In genomic region chr1:106191885-106192284, GRCm38 (mm10) we compare ENCODE assay signal across 28 mouse cellular contexts. TPM values are rescaled to one million over a fixed set of nuclear protein-coding genes. Genes with fewer than 3 reads are reported as not detected.
DNase-seq lines count a peak whose midpoint lies in the region; ATAC-seq and TF ChIP-seq lines count a peak whose summit lies in the region.
"Had no signal": no experiment of that assay in that cellular context is flagged by ENCODE, and none has a peak within 500 bp of the region (broad histone marks: within the 10 kb centered on the region; RNA-seq: fewer than 3 reads in every experiment).

No protein-coding gene starts in this region.

- WGBS in midbrain, embryonic 16.5 days: 26% methylated on average over 8 of the region's 8 CpGs
- 22% methylated on average over 8 of the region's 8 CpGs for WGBS in midbrain, postnatal 0 days

- H3K4me2 ChIP-seq in midbrain, embryonic 16.5 days (ENCODE audit: low read length): no peak overlapping the region
- no peak overlapping the region for H3K4me2 ChIP-seq in midbrain, postnatal 0 days (ENCODE audit: low read depth, low read length, poor library complexity, severe bottlenecking)
- H3K4me2 ChIP-seq: embryonic facial prominence, embryonic 13.5 days; forebrain, embryonic 12.5 days; forebrain, embryonic 15.5 days; hindbrain, embryonic 14.5 days had no signal

- peaks cover 2% of the 10 kb centered on the region; the same call in 1 of the 2 replicates for H3K4me1 ChIP-seq in midbrain, embryonic 16.5 days (ENCODE audit: control insufficient read depth, insufficient read depth, low read length)
- 0 out of 2 replicates have a peak, but pooled peaks cover 6% of the 10 kb centered on the region for H3K4me1 ChIP-seq in midbrain, postnatal 0 days (ENCODE audit: insufficient read depth, low read length)

- no peak for DNase-seq in cerebellum, adult 9-10 months
- peak; percentile 34 to 52 for DNase-seq in cerebellum, postnatal 25 days
- DNase-seq in cerebellum, adult 9-11 months: no peak
- DNase-seq in layer of hippocampus, adult 2 months (ENCODE audit: low spot score in 2 of 2): no peak
- DNase-seq in layer of hippocampus, adult 11-12 months (ENCODE audit: low spot score): no peak
- no peak for DNase-seq in midbrain, postnatal 0 days (ENCODE audit: low spot score)
- DNase-seq: adrenal gland, adult 8-10 months; adrenal gland, postnatal 25 days; cerebellum, adult 18-20 months; cerebellum, postnatal 36 days; embryo, embryonic 11 days; gastrocnemius, postnatal 25 days; heart, adult 2 months; heart, postnatal 14 days; heart, postnatal 4 days had no signal

- H3K36me3 ChIP-seq in midbrain, embryonic 16.5 days (ENCODE audit: control insufficient read depth, insufficient read depth, low read length): no peaks in the 10 kb centered on the region
- H3K36me3 ChIP-seq in midbrain, postnatal 0 days (ENCODE audit: insufficient read depth, low read length): no peaks in the 10 kb centered on the region
- H3K36me3 ChIP-seq: embryonic facial prominence, embryonic 10.5 days; embryonic facial prominence, embryonic 13.5 days; forebrain, embryonic 12.5 days; forebrain, embryonic 15.5 days; heart, embryonic 10.5 days had no signal

- H3K27ac ChIP-seq in layer of hippocampus, adult 2 months: 0 out of 2 replicates have a peak overlapping the region, but pooled peaks have one; percentile 7
- no peak overlapping the region for H3K27ac ChIP-seq in midbrain, embryonic 16.5 days (ENCODE audit: low read length)
- H3K27ac ChIP-seq in midbrain, postnatal 0 days (ENCODE audit: low read depth, low read length): no peak overlapping the region
- H3K27ac ChIP-seq: embryonic facial prominence, embryonic 10.5 days; embryonic facial prominence, embryonic 13.5 days; forebrain, embryonic 12.5 days; forebrain, embryonic 15.5 days; heart, adult 2 months; heart, embryonic 10.5 days; hindbrain, embryonic 14.5 days; hindbrain, postnatal 0 days had no signal

- no peaks in the 10 kb centered on the region for H3K27me3 ChIP-seq in midbrain, embryonic 16.5 days (ENCODE audit: control insufficient read depth, insufficient read depth, low read depth, low read length)
- no peaks in the 10 kb centered on the region for H3K27me3 ChIP-seq in midbrain, postnatal 0 days (ENCODE audit: insufficient read depth, low read length)
- H3K27me3 ChIP-seq: embryonic facial prominence, embryonic 13.5 days; forebrain, embryonic 12.5 days; forebrain, embryonic 15.5 days had no signal

- TF ChIP-seq CTCF in layer of hippocampus, adult 2 months (conservative IDR thresholded peaks at IDR 0.05): no peak
- no peak for TF ChIP-seq CTCF in midbrain, postnatal 0 days (IDR thresholded peaks at IDR 0.05)

- H3K9me3 ChIP-seq in midbrain, embryonic 16.5 days (replicated peaks; ENCODE audit: control insufficient read depth, low read length, poor library complexity, severe bottlenecking): no peaks in the 10 kb centered on the region
- no peaks in the 10 kb centered on the region for H3K9me3 ChIP-seq in midbrain, postnatal 0 days (ENCODE audit: low read length)
- H3K9me3 ChIP-seq: embryonic facial prominence, embryonic 10.5 days; embryonic facial prominence, embryonic 13.5 days; forebrain, embryonic 12.5 days; forebrain, embryonic 15.5 days; heart, embryonic 10.5 days had no signal

- no peak overlapping the region for H3K4me3 ChIP-seq in layer of hippocampus, adult 2 months
- no peak overlapping the region for H3K4me3 ChIP-seq in midbrain, embryonic 16.5 days (ENCODE audit: low read depth, low read length)
- H3K4me3 ChIP-seq in midbrain, postnatal 0 days (ENCODE audit: low read depth, low read length): no peak overlapping the region
- H3K4me3 ChIP-seq: embryonic facial prominence, embryonic 10.5 days; embryonic facial prominence, embryonic 13.5 days; erythroblast, embryonic 14.5 days; forebrain, embryonic 12.5 days; forebrain, embryonic 15.5 days; heart, adult 2 months; heart, embryonic 10.5 days had no signal

- ATAC-seq in cerebellum, adult (ENCODE audit: insufficient number of reproducible peaks, low FRiP score, low TSS enrichment): peak; percentile 60
- ATAC-seq in midbrain, embryonic 16.5 days: 0 out of 2 replicates have a peak, but pooled peaks have one; percentile 9
- ATAC-seq in midbrain, postnatal 0 days (ENCODE audit: low FRiP score): no peak
- ATAC-seq: activated CD4-positive, CD25-positive, alpha-beta regulatory T cell, adult 4 months; forebrain, embryonic 15.5 days; hindbrain, postnatal 0 days; inflammation-experienced regulatory T-cells, adult 6 months; intestine, embryonic 16.5 days had no signal

- no peak overlapping the region for H3K9ac ChIP-seq in midbrain, embryonic 16.5 days (ENCODE audit: low read depth, low read length)
- H3K9ac ChIP-seq in midbrain, postnatal 0 days (replicated peaks; ENCODE audit: low read length, poor library complexity, severe bottlenecking): no peak overlapping the region
- H3K9ac ChIP-seq: embryonic facial prominence, embryonic 13.5 days; forebrain, embryonic 12.5 days; forebrain, embryonic 15.5 days; hindbrain, embryonic 14.5 days had no signal

RNA-seq across cellular contexts. Expression of gene Phlpp1, which starts 20.3 kb away (rescaled TPM):
- total RNA-seq in layer of hippocampus, adult 2 months (2021): 10 to 100 TPM; 82.6 to 87.3 TPM
- 7.1 TPM in 2 replicates for polyA plus RNA-seq in midbrain, embryonic 16.5 days (2015; fragmentation: Nextera tagmentation; extraction: Ambion mirVana)
- 34.0 and 39.6 TPM in 2 replicates for total RNA-seq in midbrain, postnatal 0 days (2014; rRNA removed)
- 5.2 and 5.3 TPM in 2 replicates for polyA plus RNA-seq in midbrain, postnatal 0 days (2015; fragmentation: Nextera tagmentation; extraction: Ambion mirVana)

Comparison
In these comparisons a context has a peak if more than half of its experiments do, and no peak if none do; other contexts are left out.
1. DNase-seq: peak in cerebellum, postnatal 25 days (2 of 2); none in cerebellum, adult 9-10 months (single experiment), cerebellum, adult 9-11 months (single experiment), layer of hippocampus, adult 2 months (0 of 2), layer of hippocampus, adult 11-12 months (single experiment) and midbrain, postnatal 0 days (single experiment).